Mouse (Mus musculus) naive thymus-derived CD4-positive, alpha-beta T cell, adult 5 months (primary cell): ENCODE measurements around the gene Aire. TPM values are rescaled to one million over a fixed set of nuclear protein-coding genes. Genes with fewer than 3 reads are reported as not detected.

ENCODE experiments used
- polyA plus RNA-seq: library from polyadenylated mRNA; unstranded; fragments of 100-300 nt; shearing (Covaris generic); gene quantifications from one replicate; pipeline ENCODE4 v1.2.1, GENCODE M21; 2017

Aire gene
- polyA plus RNA-seq, result 0.22 TPM

GRCm38 (mm10) chr10:78043406-78043836, at the start of gene Aire:
Aire (minus strand) TSS chr10:78043610.

DNA sequence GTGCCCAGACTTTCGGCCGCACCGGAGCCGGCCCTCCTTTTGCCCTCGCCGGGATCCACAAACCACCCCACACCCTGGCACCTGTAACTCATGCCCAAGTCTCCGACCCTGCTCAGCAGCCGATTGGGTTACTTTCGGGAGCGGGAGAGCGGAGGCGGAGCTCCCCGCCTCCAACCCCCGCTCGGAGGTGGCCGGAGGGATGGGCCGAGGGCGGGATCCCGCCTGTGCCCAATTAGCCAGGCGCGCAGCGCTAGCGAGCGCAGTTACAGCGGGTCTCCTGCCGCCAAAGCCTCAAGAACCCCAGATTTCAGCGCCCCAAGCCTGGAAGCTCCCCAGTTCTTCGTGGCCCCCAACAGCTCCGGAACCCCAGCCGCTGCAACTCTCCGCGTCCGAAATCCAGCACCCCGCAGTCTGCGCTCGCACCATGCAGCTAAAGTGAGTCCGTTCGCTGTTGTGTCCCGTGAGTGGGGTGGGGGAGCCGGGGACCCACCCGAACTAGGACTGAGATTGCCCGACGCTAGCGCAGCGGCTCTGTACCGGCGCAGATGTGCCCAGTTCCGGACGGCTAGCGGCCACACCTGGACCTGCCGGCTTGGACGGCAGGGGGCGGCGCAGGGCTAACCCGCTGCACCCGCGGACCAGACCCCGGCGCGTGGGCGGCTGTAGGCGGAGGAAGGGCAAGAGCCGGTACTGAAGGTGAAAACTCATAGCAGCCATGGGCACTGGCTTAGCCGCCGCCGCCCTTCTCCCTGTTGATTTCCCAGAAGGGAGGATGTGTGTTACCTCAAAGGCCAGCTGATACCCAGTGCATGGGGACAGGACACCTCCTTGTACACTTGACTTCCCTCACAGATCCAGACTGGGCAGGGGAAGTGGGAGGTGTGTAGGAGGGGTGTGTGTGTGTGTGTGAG, 25.9 kb upstream of the Aire start, which contains the start of gene Icosl:
Gene Icosl, plus strand, starts transcription at position 202 of the 911 bp plus-strand sequence.

GRCm38 (mm10) chr10:78041647-78042046, 1.8 kb downstream of the Aire start, which contains the start of gene Dnmt3l:
Dnmt3l (plus strand) TSS chr10:78041947.

DNA sequence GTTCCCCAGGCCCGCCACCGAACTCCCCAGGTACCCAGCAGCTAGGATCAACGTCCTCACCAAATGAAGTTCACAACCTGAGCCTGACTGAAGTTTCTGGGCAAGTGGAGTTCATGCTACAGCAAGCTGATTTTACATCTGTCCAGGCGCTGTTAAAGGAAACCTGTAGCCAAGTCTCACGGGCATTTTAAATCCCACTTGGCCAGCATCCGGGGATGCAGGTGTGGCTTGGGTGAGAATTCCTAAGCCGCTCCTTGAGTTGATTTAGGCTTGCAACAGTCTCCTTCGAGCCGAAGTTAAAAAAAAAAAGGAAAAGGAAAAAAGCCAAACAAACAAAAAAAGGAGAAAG, 33.5 kb downstream of the Aire start, which contains the start of gene Pfkl:
Gene Pfkl, minus strand, starts transcription at position 139 of the 349 bp plus-strand sequence.

Other genes with a start within 250 kb of the Aire start
- not detected for gene Gm9639, start 248.5 kb downstream of the Aire start, polyA plus RNA-seq
- not detected for gene Gm19668, start 244.5 kb downstream of the Aire start, polyA plus RNA-seq
- gene Gm9507, start 231.8 kb downstream of the Aire start, polyA plus RNA-seq, result not detected
- not detected for gene Gm2696, start 228.9 kb downstream of the Aire start, polyA plus RNA-seq
- not detected for gene Krtap10-4, start 216.5 kb downstream of the Aire start, polyA plus RNA-seq
- gene Krtap10-10, start 207.7 kb downstream of the Aire start, polyA plus RNA-seq, result not detected
- not detected for gene Gm36176, start 196.8 kb downstream of the Aire start, polyA plus RNA-seq
- not detected for gene Gm10318, start 190.8 kb downstream of the Aire start, polyA plus RNA-seq
- gene Gm3285, start 181.6 kb downstream of the Aire start, polyA plus RNA-seq, result not detected
- gene Lrrc3, start 141.1 kb downstream of the Aire start, polyA plus RNA-seq, result 0.11 TPM
- gene Trpm2, start 73.0 kb downstream of the Aire start, polyA plus RNA-seq, result not detected
- 7.4 TPM for gene 1810043G02Rik, start 65.1 kb downstream of the Aire start, polyA plus RNA-seq
- 128 TPM for gene Pfkl, start 33.5 kb downstream of the Aire start, polyA plus RNA-seq
- not detected for gene Dnmt3l, start 1.7 kb downstream of the Aire start, polyA plus RNA-seq
- 2.9 TPM for gene Icosl, start 25.7 kb upstream of the Aire start, polyA plus RNA-seq
- 37.6 TPM for gene D10Jhu81e, start 126.2 kb upstream of the Aire start, polyA plus RNA-seq
- gene Pwp2, start 141.5 kb upstream of the Aire start, polyA plus RNA-seq, result 29.7 TPM
- 41.3 TPM for gene Trappc10, start 201.0 kb upstream of the Aire start, polyA plus RNA-seq